Mouse (Mus musculus) mouse embryonic stem cell (cell line): ENCODE results near the gene Rnpepl1.

ENCODE experiments used
- in situ Hi-C, 2 experiments: fragments of 300-500 bp; cut with MboI; formaldehyde crosslinking; loops; 1 replicate in 1 of 2; 3 replicates in 1 of 2; pipeline ENCODE4 v1.14.3; 2019 to 2020; ENCODE audit warnings: low sequenced_read_pairs in 2 of 2, low pct_unique_long_range_greater_than_20kb in 1 of 2, mixed read lengths in 1 of 2; ENCODE audit not compliant: unreplicated experiment in 1 of 2

The Rnpepl1 gene

DNA sequence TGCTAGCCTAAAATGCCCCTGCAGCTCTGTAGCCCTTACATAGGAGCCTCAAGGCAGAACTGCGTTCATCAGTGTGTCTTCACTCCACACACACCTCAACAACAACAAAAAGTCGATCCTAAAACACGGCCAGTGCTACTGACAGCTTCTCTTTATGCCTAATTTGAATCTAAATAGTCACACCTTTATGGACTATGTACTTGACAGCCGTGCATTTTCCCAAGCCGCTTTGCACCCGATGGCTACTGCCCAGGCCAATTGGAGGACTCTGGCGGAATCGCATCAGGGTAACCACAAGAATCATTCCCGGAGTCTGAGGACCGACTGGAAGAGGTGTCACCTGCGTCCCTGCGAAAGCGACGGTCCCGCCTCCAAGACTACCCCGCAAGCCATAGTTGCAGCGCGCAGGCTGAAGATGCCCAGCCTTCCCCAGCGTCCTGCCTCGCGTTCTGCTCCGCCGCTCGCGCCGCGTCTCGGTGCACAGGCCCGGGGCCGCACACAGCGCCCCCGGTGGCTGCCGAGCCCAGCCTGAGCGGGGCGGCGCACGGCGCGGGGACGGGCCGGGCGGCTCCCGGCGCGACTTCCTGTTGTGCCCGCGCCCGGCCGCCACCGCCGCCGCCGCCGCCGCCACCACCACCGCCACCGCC lies at the start of gene Rnpepl1:
Gene Rnpepl1, plus strand, starts transcription at position 545 of the 647 bp plus-strand sequence.
- in situ Hi-C loops = no loop called here

DNA sequence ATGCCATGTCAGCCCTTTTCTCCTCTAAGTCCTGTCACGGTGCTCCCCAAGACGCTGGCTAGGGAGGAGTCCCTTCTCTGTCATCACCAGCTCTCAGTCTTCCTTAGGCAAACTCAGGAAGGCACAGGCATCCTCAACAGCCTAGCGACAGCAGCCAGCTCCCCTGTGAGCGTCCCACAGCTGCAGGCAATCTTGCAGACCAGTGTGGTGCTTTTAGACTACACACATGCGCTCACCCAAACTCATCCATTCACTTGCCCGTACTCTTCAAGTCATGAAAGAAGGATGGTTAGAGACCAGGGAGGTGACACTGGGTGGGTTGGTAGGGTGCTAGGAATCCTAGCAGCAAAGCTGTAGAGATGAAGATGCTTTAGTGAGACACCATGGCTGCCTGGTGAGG lies 49.1 kb upstream of the Rnpepl1 start:
- in situ Hi-C loops = no loop called here

DNA sequence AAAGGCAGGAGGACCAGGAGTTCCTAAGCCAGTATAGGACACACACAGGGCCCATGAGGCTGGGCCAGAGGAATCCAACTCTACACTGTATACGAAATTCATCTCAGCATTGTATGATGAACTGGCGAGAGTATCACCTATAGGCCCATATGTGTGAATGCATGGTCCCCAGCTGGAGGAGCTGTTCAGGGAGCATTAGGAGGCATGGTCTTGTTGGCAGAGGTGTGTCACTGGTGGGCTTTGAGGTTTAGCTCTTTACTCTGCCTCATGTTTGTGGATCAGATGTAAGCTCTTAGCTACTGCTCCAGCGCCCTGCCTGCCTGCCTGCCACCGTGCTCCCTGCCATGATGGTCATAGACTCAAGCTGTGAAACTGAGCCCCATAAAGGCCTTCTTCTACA lies 47.3 kb upstream of the Rnpepl1 start:
- in situ Hi-C loops = no loop called here

DNA sequence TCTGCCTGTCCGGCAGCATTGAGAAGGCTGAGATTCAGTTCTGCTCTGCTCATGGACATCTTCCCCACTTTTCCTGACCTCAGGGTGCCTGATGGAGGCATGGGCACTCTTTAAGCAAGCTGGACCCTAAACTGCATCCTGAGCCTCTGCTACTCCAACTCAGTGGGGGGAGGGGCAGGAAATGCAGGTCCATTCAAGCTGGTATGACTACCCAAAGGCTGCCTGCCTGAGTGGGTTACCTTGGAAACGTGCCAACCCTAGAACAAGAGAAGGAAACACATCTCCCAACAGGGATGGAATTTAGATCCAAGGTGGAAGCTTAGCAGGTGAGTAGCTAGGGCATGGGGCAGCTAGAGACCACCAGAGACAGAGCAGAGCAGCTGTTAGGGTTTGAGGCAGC lies 44.4 kb upstream of the Rnpepl1 start:
- in situ Hi-C loops = no loop called here

DNA sequence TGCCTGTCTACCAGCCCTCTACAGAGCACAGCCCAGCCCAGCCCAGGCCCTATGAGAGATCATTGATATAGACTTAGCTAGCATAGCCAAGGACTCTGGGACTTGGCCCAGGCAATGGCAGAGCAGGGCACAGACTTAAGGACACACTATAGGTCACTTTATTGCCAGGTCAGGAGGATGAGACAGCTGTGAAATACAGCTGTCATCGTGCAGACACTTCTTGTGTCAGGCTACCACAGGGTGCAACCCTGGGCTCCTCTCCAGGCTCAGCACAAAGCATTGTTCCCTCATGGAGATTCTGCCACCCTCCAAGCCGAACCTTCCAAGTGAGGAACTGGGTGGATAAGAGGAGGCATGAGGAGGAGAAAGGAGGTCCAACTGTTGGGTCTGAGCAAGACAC lies 40.6 kb upstream of the Rnpepl1 start:
- in situ Hi-C loops = no loop called here

DNA sequence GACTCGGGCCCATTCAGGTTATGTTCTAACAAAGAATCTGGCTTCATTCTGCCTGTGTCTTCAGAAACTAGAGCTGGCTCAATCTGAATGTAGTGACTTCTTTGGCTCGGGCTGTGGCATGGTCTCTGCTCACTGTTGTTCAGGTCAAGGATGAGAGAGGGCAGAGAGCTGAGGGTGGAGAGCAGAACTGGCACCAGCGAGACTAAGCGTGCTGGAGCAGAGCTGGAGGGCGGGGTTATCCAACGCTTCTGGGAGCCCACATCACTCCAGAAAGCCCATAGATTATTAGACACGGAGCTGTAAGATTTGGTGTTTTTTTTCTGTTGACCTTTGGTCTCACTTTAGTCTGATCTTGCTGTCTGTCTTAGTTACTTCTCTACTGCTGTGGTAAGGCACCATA lies 37.9 kb upstream of the Rnpepl1 start:
- in situ Hi-C loops = no loop called here

DNA sequence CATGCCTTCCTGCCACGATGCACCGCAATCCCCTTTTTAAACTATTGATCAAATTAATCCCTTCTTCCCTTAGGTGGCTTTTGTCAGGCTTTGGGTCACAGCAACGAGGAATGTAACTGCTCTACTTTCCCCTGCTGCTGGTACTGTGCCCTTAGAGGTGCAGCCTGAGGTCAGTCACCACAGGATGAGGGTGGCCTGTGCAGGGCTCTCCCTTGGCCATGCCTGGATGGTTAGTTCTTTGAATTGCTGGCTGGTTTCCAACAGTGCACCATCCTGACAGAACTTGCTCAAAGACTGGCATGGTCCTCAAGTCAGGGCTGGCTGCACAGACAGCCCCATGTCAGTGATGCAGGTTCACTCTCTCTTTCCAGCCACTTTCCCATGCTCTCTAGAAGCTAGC lies 36.6 kb upstream of the Rnpepl1 start:
- in situ Hi-C loops = no loop called here

DNA sequence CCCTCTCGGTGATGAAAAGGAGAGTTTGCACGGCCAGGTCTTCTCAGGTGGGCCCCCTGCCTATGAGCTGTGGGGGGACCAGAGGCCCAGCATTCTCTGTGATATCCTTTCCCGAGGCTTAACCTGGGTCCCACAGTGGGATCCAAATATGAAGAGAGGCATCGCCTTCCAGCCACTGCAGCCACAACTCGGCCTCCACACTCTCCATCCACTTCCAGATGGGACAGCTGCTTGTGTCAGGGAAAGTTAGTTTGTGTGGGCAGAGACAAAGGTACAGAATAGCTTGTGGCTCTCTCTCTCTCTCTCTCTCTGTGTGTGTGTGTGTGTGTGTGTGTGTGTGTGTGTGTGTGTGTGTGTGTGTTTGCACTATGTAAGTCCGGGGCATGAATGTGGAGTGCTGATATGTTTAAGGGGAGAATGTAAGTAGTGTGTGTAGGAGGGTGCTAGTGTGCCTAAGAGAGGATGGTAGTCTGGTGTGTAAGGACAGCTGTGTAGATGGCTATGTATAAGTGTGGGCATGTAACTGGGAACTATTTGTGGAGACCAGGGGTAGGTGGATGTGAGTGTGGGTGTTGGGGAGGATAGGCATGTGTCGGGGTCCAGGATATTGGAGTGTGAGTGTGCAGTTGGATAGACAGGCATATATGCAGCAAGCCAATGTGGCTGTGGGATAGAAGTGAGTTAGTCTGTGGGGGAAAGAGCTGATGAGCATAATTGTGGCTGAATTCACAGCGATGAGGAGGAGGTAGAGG lies 35.0 kb upstream of the Rnpepl1 start:
- in situ Hi-C loops = no loop called here

DNA sequence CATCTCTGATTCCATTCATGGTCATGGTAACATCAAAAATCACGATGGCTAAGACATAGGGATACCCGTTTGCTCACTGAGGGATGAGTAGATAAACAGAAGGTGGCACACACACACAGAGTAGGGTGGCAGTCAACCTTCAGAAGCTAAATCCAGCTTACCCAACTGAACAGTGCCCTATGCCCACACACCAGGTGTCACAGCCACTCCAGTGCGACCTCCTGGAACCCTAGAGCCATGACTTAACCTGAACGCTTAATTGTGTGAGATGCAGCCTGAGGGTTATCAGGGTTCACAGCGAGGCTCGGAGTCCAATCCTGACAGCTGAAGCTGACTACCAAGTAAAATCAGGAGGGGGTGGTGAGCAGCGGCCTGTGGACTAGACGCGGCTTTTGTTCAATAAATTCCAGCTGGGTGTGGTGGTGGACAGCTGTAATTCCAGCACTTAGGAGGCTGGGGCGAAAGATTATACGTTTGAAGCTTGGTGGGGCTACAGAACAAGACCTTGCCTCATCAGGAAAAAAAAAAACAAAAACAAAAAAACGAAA lies 33.1 kb upstream of the Rnpepl1 start:
- in situ Hi-C loops = no loop called here

DNA sequence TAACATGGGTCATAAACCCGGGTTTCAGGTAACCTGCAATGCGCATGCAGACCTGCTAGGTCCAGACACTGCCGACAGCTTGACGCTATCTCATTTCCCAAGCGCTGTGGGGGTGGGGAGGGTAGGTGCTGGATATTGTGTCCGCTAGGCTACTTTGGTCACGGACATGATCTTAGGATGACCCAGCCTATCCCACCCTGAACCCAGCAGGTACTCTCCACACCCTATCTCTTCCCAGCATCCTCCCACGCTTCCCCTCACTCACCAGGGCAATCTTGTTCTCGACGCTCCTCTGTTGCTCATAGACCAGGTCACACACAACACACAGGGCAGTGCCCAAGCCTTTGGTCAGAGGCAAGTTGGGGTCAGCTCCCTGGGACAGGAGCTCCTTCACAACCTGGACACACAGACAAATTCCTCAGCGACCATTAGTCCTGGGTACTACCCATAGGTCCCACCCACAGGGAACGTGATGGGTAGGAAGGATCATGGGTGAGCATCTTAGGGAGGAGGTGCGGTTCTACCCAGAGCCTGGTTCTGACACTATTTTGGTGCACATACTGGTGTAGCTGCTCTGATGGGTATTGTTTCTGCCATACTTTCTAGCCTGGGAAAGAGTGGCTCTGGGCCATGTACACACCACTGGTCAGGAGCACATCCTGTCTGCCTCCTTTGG lies 32.4 kb upstream of the Rnpepl1 start:
- in situ Hi-C loops = no loop called here

DNA sequence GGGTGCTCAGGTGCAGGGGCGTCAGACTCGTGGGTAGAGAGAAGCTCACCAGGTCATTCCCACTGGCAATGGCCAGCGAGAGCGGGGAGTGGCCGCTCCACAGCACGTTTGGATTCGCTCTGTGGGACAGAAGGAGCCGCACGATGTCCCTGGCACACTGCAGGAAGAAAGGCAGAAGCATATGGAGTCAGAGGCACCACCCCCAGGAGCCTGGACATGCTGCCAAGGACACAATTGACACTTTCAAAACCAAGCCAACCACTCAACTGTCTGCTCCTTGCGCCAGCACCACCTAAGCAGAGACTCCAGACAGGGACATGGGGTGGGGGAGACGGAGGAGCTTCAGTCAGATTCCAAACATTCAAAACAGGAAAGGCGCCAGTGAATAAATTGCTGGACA lies 31.3 kb upstream of the Rnpepl1 start:
- in situ Hi-C loops = no loop called here

DNA sequence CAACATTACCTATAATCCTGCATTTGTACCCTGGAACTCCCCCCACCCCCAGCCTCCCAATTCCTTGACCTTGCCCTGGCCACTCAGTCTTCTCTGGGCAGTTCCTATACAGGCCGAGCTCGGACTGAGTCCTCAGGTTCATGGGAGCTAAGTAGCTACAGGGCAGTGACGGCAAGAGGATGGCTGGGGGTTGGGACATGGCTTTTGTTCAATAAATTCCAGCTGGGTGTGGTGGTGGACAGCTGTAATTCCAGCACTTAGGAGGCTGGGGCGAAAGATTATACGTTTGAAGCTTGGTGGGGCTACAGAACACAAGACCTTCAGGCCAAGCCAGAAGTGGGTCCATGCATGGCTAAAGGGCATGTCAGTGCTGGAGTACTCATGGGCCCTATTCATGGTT lies 30.5 kb upstream of the Rnpepl1 start:
- in situ Hi-C loops = no loop called here

DNA sequence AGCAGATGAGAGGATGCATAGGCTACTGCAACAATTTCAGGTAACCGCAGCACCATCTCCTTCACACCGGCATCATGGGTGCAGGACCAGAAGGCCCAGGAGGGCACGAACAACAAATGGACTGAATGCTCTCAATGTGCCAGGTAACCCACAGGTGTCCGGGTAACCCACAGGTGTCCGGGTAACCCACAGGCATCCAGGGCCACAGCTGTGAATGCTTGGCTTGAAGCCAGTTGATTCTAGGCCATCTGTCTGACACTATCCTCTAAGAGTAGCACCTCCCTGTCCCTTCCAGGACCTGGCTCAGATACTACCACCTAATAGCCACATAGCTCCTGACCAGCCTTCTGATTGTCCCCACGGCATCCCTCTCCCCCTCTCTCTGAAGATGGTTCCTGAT lies 28.6 kb upstream of the Rnpepl1 start:
- in situ Hi-C loops = no loop called here

DNA sequence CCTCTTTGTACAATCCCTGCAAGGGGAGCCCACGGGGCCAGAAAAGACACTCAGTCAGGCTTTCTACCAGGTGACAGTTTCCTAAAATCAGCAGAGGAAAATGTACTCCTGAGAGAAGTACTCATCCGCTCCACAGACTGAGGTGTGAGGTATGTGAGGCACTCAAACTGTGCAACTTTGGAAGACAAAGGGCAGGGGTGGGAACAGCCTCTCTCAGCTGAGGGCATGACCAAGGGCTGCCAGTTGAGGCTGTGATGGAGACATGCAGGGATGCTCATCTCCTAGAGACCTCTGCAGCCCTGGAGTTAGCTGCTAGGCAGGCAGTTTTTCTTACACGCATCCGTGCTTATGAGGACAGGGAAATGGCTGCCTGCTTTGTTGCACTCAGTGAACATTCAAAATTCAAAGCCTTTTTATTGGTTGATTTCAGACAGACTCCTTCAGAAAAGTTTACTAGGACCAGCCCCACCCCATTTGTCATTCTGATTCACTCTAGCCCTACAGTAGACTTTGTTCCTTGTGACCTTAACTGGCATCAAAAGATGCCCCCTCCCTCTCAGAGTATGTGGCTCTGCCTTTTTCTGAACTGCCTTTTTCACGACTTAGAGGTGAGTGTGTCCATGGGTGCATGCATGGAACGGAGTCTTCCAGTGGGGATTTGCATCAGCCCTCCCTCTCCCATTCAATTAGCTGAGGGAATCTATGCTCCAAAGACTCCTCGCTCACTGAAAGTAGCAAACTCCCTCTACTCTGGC lies 21.5 kb upstream of the Rnpepl1 start:
- in situ Hi-C loops = no loop called here

DNA sequence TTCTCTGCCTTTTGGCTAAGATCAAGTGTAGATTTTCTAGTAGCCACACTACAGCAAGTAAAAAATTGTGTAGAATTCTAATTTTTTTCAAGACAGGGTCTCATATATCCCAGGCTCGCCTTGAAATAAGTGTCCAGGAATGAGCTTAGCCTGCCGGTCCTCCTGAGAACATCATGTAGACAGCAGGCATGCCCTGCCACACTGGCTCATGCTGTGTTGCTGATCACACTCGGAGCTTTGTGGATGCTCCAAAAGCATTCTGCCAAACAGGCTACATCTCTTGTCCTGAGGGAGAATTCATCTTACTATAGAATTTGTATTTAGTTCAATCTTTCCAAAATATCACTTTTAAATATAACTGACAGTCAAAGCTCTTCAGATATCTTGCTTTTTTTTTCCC lies 17.8 kb upstream of the Rnpepl1 start:
- in situ Hi-C loops = loop anchor here in 1 of 2 experiments (10.0 kb wide), 1 partner anchor 48 kb away; no protein-coding TSS in a partner anchor

DNA sequence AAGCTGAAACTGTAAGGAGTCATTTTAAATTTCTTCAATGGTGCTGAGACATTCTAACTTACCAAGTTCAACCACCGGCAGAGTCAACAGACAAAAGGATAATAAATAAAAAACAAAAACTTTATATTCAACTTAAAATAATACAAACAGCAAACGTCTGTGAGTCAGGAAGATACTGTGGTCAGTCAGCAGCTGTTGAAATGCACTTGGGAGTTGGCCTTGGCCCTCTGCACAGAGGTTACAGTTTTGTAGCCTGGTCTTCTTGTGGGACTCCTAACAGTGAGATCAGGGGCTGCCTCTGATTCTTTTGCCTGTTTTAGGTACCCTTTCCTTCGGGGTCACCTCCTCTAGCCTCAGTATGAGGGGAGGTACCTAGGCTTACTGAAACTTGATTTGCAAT lies 16.7 kb upstream of the Rnpepl1 start:
- in situ Hi-C loops = loop anchor here in 1 of 2 experiments (10.0 kb wide), 1 partner anchor 49 kb away; no protein-coding TSS in a partner anchor

DNA sequence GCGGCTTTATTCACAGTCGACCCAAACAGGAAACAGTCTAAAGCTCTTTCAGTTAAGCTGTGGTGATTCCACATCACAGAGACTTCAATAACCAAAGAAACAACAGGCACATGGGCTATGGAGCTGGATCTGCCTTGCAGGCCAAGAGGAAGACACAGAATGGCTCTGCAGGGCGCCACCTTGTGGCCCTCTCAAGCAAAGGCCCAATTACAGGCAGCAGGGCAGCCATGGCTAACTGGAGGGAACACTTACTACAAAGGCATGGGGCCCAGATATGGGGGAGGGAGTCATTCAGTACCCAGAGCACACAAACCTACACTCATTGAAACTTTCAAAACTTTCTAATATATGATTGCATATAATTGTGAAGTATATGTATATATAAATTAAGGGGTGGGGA lies 15.5 kb upstream of the Rnpepl1 start:
- in situ Hi-C loops = loop anchor here in 1 of 2 experiments (10.0 kb wide), 1 partner anchor 50 kb away; no protein-coding TSS in a partner anchor

DNA sequence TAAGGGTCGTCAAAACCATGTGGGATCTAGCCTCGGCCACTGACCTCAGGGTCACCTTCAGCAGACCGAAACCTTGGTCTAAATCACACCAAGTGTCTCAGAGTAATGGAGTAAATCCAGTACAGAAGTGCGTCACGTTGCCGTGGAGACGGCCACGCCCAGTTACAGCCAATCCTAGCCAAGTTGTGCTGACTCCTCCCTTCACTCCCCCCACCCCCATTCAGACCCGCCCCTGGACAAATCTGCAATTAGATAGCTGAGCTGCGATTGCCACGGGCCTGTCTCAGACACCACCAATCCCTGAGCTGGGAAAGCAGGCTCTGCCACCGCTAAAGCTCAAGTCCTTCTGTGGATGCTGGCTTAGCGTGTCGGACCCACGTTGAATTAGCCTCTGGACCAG lies 7.8 kb upstream of the Rnpepl1 start, which contains the start of gene Ankmy1:
Gene Ankmy1, minus strand, starts transcription at position 121 of the 400 bp plus-strand sequence.
- in situ Hi-C loops = no loop called here
